Mouse (Mus musculus) limb, embryonic 14.5 days (tissue): ENCODE data around the gene Gpx4. TPM values are rescaled to one million over a fixed set of nuclear protein-coding genes. Genes with fewer than 3 reads are reported as not detected.
"Not testable (repeated sequence)": the region's sequence is repeated elsewhere in the genome, so short reads cannot be mapped to it uniquely, and the experiment has no call there.

Source experiments
- ATAC-seq: fragments of 200-750 bp; cut with Nextera tagmentation; 2 replicates; pipeline ENCODE4 v1.8.0; 2017; ENCODE audit warnings: low read depth, moderate number of reproducible peaks, moderate TSS enrichment; ENCODE audit not compliant: low FRiP score
- DNase-seq: peaks from one replicate; pipeline ENCODE4 v3.0.0-alpha.2; 2015; ENCODE audit warnings: low spot score
- H3K27ac ChIP-seq: fragments of 300-500 bp; sonication (generic); replicated peaks from 2 replicates; pipeline ENCODE4 v1.5.1; 2014; ENCODE audit warnings: low read depth, mild to moderate bottlenecking, low read length, moderate library complexity, mixed read lengths
- H3K27me3 ChIP-seq: fragments of 300-500 bp; sonication (generic); 2 replicates; pipeline ENCODE4 v1.6.1; 2014; ENCODE audit warnings: low read length, mixed read lengths; ENCODE audit not compliant: control insufficient read depth, insufficient read depth
- H3K36me3 ChIP-seq: fragments of 300-500 bp; sonication (generic); 2 replicates; pipeline ENCODE4 v1.6.1; 2014; ENCODE audit warnings: mild to moderate bottlenecking, low read length, moderate library complexity, mixed read lengths; ENCODE audit not compliant: control insufficient read depth, insufficient read depth
- H3K4me1 ChIP-seq: fragments of 300-500 bp; sonication (generic); 2 replicates; pipeline ENCODE4 v1.6.1; 2014; ENCODE audit warnings: antibody characterized with exemption, low read length, mixed read lengths; ENCODE audit not compliant: control insufficient read depth, insufficient read depth
- H3K4me2 ChIP-seq: fragments of 300-500 bp; sonication (generic); replicated peaks from 2 replicates; pipeline ENCODE4 v1.6.1; 2014; ENCODE audit warnings: low read depth, mild to moderate bottlenecking, low read length, moderate library complexity; ENCODE audit not compliant: severe bottlenecking
- H3K4me3 ChIP-seq: fragments of 300-500 bp; sonication (generic); replicated peaks from 2 replicates; pipeline ENCODE4 v1.5.1; 2014; ENCODE audit warnings: low read length
- H3K9ac ChIP-seq: fragments of 300-500 bp; sonication (generic); 2 replicates; pipeline ENCODE4 v1.6.1; 2014; ENCODE audit warnings: mild to moderate bottlenecking, low read depth, low read length, moderate library complexity; ENCODE audit not compliant: severe bottlenecking
- H3K9me3 ChIP-seq: fragments of 300-500 bp; sonication (generic); 2 replicates; pipeline ENCODE4 v1.6.1; 2016; ENCODE audit warnings: low read length; ENCODE audit not compliant: control insufficient read depth
- POLR2A ChIP-seq: fragments of 200-500 bp; IDR thresholded peaks from 2 replicates; pipeline ENCODE4 v1.8.0; 2012; ENCODE audit warnings: inconsistent platforms, mild to moderate bottlenecking, moderate library complexity, borderline replicate concordance; ENCODE audit not compliant: insufficient read depth, insufficient read length; ENCODE audit errors: extremely low read depth
- WGBS: fragments of 180-500 bp; shearing (Covaris S2); extraction: QIAGEN DNeasy Blood & Tissue Kit; methylation state at CpG from one replicate; pipeline ENCODE4 v1.1.7; 2014; 5-methylcytosine and 5-hydroxymethylcytosine counted together
- polyA plus RNA-seq, 2 experiments: library from polyadenylated mRNA; depleted of rRNA in 1 of 2; stranded (reverse) in 1 of 2; unstranded in 1 of 2; fragments of >200 nt; fragmentation: Nextera tagmentation in 1 of 2; extraction: Ambion mirVana in 1 of 2; gene quantifications; 2 replicates each; pipeline versions ENCODE4 v1.2.1 to v1.2.3; 2012 to 2014

The Gpx4 gene
- polyA plus RNA-seq, 2 experiments = 379 to 493 TPM

DNA sequence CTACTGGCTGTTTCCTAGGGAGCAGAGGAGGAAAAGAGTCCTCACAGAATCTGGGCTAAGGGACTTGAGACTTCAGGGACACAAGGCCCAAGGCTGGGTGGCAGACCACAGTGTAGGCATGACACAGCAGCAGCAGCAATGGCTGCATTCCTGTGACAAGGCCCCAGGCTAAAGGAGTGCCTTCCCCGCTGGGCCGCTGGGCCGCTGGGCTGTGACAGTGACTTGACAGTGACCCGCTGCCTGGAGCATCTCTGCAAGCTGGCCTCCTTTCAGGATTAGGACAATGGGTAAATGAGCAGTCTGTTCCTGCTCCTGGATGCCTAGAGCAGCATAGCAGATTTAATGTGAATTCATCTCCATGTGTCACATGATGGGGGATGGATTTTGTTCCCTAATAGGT lies 2.9 kb upstream of the Gpx4 start:
- DNase-seq (no peak), ATAC-seq (no peak)
- H3K9me3 ChIP-seq = no peaks in the 10 kb centered on the region
- H3K4me3 ChIP-seq = no peak overlapping the region
- no peak overlapping the region for H3K4me2 ChIP-seq
- no peaks in the 10 kb centered on the region for H3K27me3 ChIP-seq
- H3K36me3 ChIP-seq = no peaks in the 10 kb centered on the region
- WGBS = 49% methylated on average over 4 of the region's 4 CpGs
- H3K9ac ChIP-seq = no peak overlapping the region
- no peak overlapping the region for H3K27ac ChIP-seq
- 0 out of 2 replicates have a peak, but pooled peaks cover 3% of the 10 kb centered on the region for H3K4me1 ChIP-seq
- TF ChIP-seq POLR2A = no peak

GRCm38 (mm10) chr10:80045364-80045763 lies 1.6 kb upstream of the Gpx4 start:
- H3K36me3 ChIP-seq, H3K27me3 ChIP-seq, H3K4me3 ChIP-seq, ATAC-seq, H3K4me2 ChIP-seq, DNase-seq, H3K9me3 ChIP-seq, H3K27ac ChIP-seq, H3K4me1 ChIP-seq, H3K9ac ChIP-seq: not testable (repeated sequence)
- 82% methylated on average over 2 of the region's 4 CpGs for WGBS

GRCm38 (mm10) chr10:80045766-80046165 lies 1.2 kb upstream of the Gpx4 start:
- ATAC-seq (no peak), DNase-seq (no peak)
- Histone ChIP-seq H3K4me1 (0 out of 2 replicates have a peak, but pooled peaks cover 3% of the 10 kb centered on the region), H3K36me3 (no peaks in the 10 kb centered on the region), H3K27me3 (no peaks in the 10 kb centered on the region), H3K4me3 (no peak overlapping the region), H3K27ac (no peak overlapping the region), H3K9me3 (no peaks in the 10 kb centered on the region), H3K9ac (no peak overlapping the region), H3K4me2 (no peak overlapping the region)
- no peak for TF ChIP-seq POLR2A
- WGBS = 73% methylated on average over 5 of the region's 5 CpGs

DNA sequence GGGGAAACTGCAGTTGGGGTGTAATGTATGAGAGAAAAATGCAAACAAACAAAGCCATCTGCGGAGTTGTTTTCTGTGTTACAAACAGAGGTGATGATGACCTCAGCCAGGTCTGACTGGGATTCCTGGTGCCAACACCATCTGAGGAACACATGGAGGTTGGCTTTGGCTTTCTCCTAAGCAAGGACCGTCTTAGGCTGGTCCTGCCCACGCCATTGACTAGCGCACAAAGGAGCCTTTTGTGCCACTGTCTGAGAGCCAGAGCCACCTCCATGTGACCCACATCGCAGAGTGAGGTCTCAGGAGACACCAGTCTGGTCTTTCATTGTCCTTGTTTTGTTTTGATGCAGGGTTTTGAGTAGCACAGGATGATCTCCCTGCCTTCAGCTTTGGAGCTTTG lies 1.4 kb downstream of the Gpx4 start:
- Histone ChIP-seq H3K9ac (no peak overlapping the region), H3K36me3 (no peaks in the 10 kb centered on the region), H3K27me3 (no peaks in the 10 kb centered on the region), H3K9me3 (no peaks in the 10 kb centered on the region), H3K4me2 (no peak overlapping the region), H3K4me3 (no peak overlapping the region), H3K27ac (no peak overlapping the region), H3K4me1 (peaks cover 7% of the 10 kb centered on the region; the same call in 1 of the 2 replicates)
- ATAC-seq = no peak
- no peak for TF ChIP-seq POLR2A
- 34% methylated on average over 5 of the region's 5 CpGs for WGBS
- DNase-seq = no peak

GRCm38 (mm10) chr10:80048834-80049233 lies 1.9 kb downstream of the Gpx4 start:
- no peak for TF ChIP-seq POLR2A
- peaks cover 7% of the 10 kb centered on the region; the same call in 1 of the 2 replicates for H3K4me1 ChIP-seq
- no peaks in the 10 kb centered on the region for H3K27me3 ChIP-seq
- no peak overlapping the region for H3K4me3 ChIP-seq
- no peak overlapping the region for H3K4me2 ChIP-seq
- H3K36me3 ChIP-seq = no peaks in the 10 kb centered on the region
- H3K9ac ChIP-seq = no peak overlapping the region
- DNase-seq = no peak
- no peaks in the 10 kb centered on the region for H3K9me3 ChIP-seq
- WGBS = 66% methylated on average over 3 of the region's 3 CpGs
- ATAC-seq = no peak
- H3K27ac ChIP-seq = no peak overlapping the region

- ATAC-seq = no peak
- no peak for DNase-seq
- no peak overlapping the region for H3K9ac ChIP-seq
Measured at GRCm38 (mm10) chr10:80050244-80050643, 3.3 kb downstream of the Gpx4 start.

More at GRCm38 (mm10) chr10:80050244-80050643, 3.3 kb downstream of the Gpx4 start:
- Histone ChIP-seq H3K4me3 (no peak overlapping the region), H3K27me3 (no peaks in the 10 kb centered on the region), H3K36me3 (peaks cover 2% of the 10 kb centered on the region; the same call in 1 of the 2 replicates), H3K9me3 (no peaks in the 10 kb centered on the region), H3K4me1 (peaks cover 12% of the 10 kb centered on the region), H3K4me2 (no peak overlapping the region), H3K27ac (no peak overlapping the region)
- 34% methylated on average over 6 of the region's 6 CpGs for WGBS
- TF ChIP-seq POLR2A = no peak
